Mouse (Mus musculus): ENCODE data around the gene Cfap74. TPM values are rescaled to one million over a fixed set of nuclear protein-coding genes. Genes with fewer than 3 reads are reported as not detected.
"Not testable (repeated sequence)": the region's sequence is repeated elsewhere in the genome, so short reads cannot be mapped to it uniquely, and the experiment has no call there.

The Cfap74 gene
- total RNA-seq, 2 experiments from 2014 or later = 6.4 to 6.6 TPM

- DNase-seq = no peak
- intact Hi-C loops (cut with DNase I) = no loop called here
Measured at GRCm38 (mm10) chr4:155401121-155401520, 7.9 kb upstream of the Cfap74 start.

- intact Hi-C loops (cut with DNase I) = no loop called here
- no peak for DNase-seq
Measured at GRCm38 (mm10) chr4:155402489-155402888, 6.5 kb upstream of the Cfap74 start.

GRCm38 (mm10) chr4:155408695-155409057 lies 314 bp upstream of the Cfap74 start:
- intact Hi-C loops (cut with DNase I) = no loop called here
- DNase-seq = no peak

GRCm38 (mm10) chr4:155412124-155412523 lies 3.1 kb downstream of the Cfap74 start:
- no peak for DNase-seq
- intact Hi-C loops (cut with DNase I) = no loop called here

- DNase-seq = no peak
- intact Hi-C loops (cut with DNase I) = no loop called here
Measured at GRCm38 (mm10) chr4:155413641-155414335, 4.8 kb downstream of the Cfap74 start.

GRCm38 (mm10) chr4:155414656-155415235 lies 5.8 kb downstream of the Cfap74 start:
- DNase-seq = no peak
- intact Hi-C loops (cut with DNase I) = no loop called here

- intact Hi-C loops (cut with DNase I) = no loop called here
- no peak for DNase-seq
Measured at GRCm38 (mm10) chr4:155420137-155420536, 11.1 kb downstream of the Cfap74 start.

- DNase-seq; intact Hi-C loops (cut with DNase I): not testable (repeated sequence)
Measured at GRCm38 (mm10) chr4:155421412-155422370, 12.7 kb downstream of the Cfap74 start.

- intact Hi-C loops (cut with DNase I) = no loop called here
- DNase-seq = no peak
Measured at GRCm38 (mm10) chr4:155423988-155424387, 15.0 kb downstream of the Cfap74 start.

- intact Hi-C loops (cut with DNase I) = no loop called here
- no peak for DNase-seq
Measured at GRCm38 (mm10) chr4:155426272-155426671, 17.3 kb downstream of the Cfap74 start.

GRCm38 (mm10) chr4:155428442-155428841 lies 19.5 kb downstream of the Cfap74 start:
- DNase-seq = no peak
- intact Hi-C loops (cut with DNase I) = no loop called here

GRCm38 (mm10) chr4:155429202-155429601 lies 20.2 kb downstream of the Cfap74 start:
- DNase-seq = no peak
- intact Hi-C loops (cut with DNase I) = no loop called here

- intact Hi-C loops (cut with DNase I) = no loop called here
- no peak for DNase-seq
Measured at GRCm38 (mm10) chr4:155432358-155432757, 23.4 kb downstream of the Cfap74 start.

- intact Hi-C loops (cut with DNase I) = no loop called here
- no peak for DNase-seq
Measured at GRCm38 (mm10) chr4:155433993-155434392, 25.0 kb downstream of the Cfap74 start.

- no peak for DNase-seq
- intact Hi-C loops (cut with DNase I) = no loop called here
Measured at GRCm38 (mm10) chr4:155442808-155443207, 33.8 kb downstream of the Cfap74 start.

- no peak for DNase-seq
Measured at GRCm38 (mm10) chr4:155451597-155451996, 42.6 kb downstream of the Cfap74 start.

GRCm38 (mm10) chr4:155458575-155458974 lies 49.6 kb downstream of the Cfap74 start:
- intact Hi-C loops (cut with DNase I) = no loop called here

More at GRCm38 (mm10) chr4:155451597-155451996, 42.6 kb downstream of the Cfap74 start:
- intact Hi-C loops (cut with DNase I) = no loop called here

GRCm38 (mm10) chr4:155463050-155463449 lies 54.1 kb downstream of the Cfap74 start:
- intact Hi-C loops (cut with DNase I) = no loop called here
- no peak for DNase-seq

More at GRCm38 (mm10) chr4:155458575-155458974, 49.6 kb downstream of the Cfap74 start:
- no peak for DNase-seq

GRCm38 (mm10) chr4:155463611-155464010 lies 54.6 kb downstream of the Cfap74 start:
- no peak for DNase-seq
- intact Hi-C loops (cut with DNase I) = no loop called here

GRCm38 (mm10) chr4:155464061-155464460 lies 55.1 kb downstream of the Cfap74 start:
- no peak for DNase-seq
- intact Hi-C loops (cut with DNase I) = no loop called here

GRCm38 (mm10) chr4:155465607-155466006 lies 56.6 kb downstream of the Cfap74 start:
- no peak for DNase-seq
- intact Hi-C loops (cut with DNase I) = no loop called here
